Mouse (Mus musculus) intestine, embryonic 15.5 days (tissue): Measurements from ENCODE around the gene Gm10277. TPM values are rescaled to one million over a fixed set of nuclear protein-coding genes. Genes with fewer than 3 reads are reported as not detected.

ENCODE experiments used
- ATAC-seq: fragments of 200-750 bp; cut with Nextera tagmentation; 2 replicates; pipeline ENCODE4 v1.8.0; 2017; ENCODE audit warnings: moderate TSS enrichment, moderate library complexity
- H3K27ac ChIP-seq: fragments of 300-500 bp; sonication (generic); 2 replicates; pipeline ENCODE4 v1.5.1; 2015; ENCODE audit warnings: mild to moderate bottlenecking, inconsistent platforms
- H3K27me3 ChIP-seq: fragments of 300-500 bp; sonication (generic); replicated peaks from 2 replicates; pipeline ENCODE4 v1.6.1; 2015; ENCODE audit warnings: inconsistent platforms
- H3K36me3 ChIP-seq: fragments of 300-500 bp; sonication (generic); 2 replicates; pipeline ENCODE4 v1.6.1; 2015; ENCODE audit warnings: inconsistent platforms
- H3K4me1 ChIP-seq: fragments of 300-500 bp; sonication (generic); replicated peaks from 2 replicates; pipeline ENCODE4 v1.6.1; 2015; ENCODE audit warnings: inconsistent platforms
- H3K4me2 ChIP-seq: fragments of 300-500 bp; sonication (generic); replicated peaks from 2 replicates; pipeline ENCODE4 v1.6.1; 2015; ENCODE audit warnings: mild to moderate bottlenecking, inconsistent platforms
- H3K4me3 ChIP-seq: fragments of 300-500 bp; sonication (generic); replicated peaks from 2 replicates; pipeline ENCODE4 v1.5.1; 2015; ENCODE audit warnings: inconsistent platforms
- H3K9ac ChIP-seq: fragments of 300-500 bp; sonication (generic); 2 replicates; pipeline ENCODE4 v1.6.1; 2015; ENCODE audit warnings: inconsistent platforms
- H3K9me3 ChIP-seq: fragments of 300-500 bp; sonication (generic); 2 replicates; pipeline ENCODE4 v1.6.1; 2016; ENCODE audit warnings: inconsistent platforms
- WGBS: fragments of 180-500 bp; shearing (Covaris S2); methylation state at CpG from one replicate; pipeline ENCODE4 v1.1.7; 2015; 5-methylcytosine and 5-hydroxymethylcytosine counted together
- polyA plus RNA-seq: library from polyadenylated mRNA; unstranded; fragments of >200 nt; fragmentation: Nextera tagmentation; extraction: Ambion mirVana; gene quantifications from 2 replicates; pipeline ENCODE4 v1.2.1, GENCODE M21; 2015

Gm10277 gene
- polyA plus RNA-seq, 1 experiment from 2014 or later, result 0.93 TPM

DNA sequence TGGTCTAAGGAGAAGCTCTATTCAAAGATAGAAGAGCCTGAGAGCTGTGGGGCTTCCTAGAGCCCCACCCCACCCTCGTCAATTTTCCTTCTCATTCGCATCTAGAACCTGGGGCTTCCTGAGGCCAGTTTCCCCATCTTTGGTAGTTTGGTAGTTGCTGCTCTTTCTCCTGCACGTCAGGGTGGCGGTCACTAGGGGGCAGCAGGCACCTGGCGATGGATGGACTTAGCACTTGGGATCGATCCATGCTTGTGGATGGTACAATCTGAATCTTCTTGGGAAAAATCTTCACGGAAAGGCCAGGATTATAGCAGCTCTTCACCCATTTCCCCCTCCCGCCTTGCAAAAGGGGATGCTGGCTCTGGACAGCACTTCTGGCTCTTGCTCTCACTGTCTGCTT, 34.1 kb upstream of the Gm10277 start:
- no peaks in the 10 kb centered on the region for H3K27me3 ChIP-seq
- H3K4me2 ChIP-seq, result no peak overlapping the region
- peaks cover 22% of the 10 kb centered on the region for H3K36me3 ChIP-seq
- 26% methylated on average over 8 of the region's 8 CpGs for WGBS
- no peak overlapping the region for H3K27ac ChIP-seq
- ATAC-seq, result no peak
- no peak overlapping the region for H3K4me3 ChIP-seq
- no peak overlapping the region for H3K9ac ChIP-seq
- no peaks in the 10 kb centered on the region for H3K9me3 ChIP-seq
- H3K4me1 ChIP-seq, result no peaks in the 10 kb centered on the region; the same call in 1 of the 2 replicates

DNA sequence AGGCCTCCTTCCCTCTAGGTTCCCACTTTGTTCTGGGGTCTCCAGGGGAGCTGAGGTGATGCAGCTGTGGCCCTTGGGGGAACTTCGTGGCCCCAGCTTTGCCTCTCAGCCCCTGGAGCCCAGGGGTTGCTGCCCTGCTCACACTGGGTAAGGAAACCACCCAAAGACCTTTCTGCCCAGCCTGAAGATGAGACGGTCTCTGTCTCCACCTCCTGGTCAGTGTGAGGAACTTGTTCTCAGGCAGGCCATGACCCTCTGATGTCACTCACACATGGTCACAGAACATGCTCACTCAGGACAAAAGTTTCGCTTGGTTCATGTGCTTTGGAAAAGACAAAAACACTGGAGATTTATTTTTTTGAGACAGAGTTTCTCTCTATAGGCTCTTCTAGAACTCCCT, 28.5 kb upstream of the Gm10277 start:
- Histone ChIP-seq H3K4me1 (no peaks in the 10 kb centered on the region), H3K27ac (no peak overlapping the region), H3K4me2 (no peak overlapping the region), H3K4me3 (no peak overlapping the region), H3K9me3 (no peaks in the 10 kb centered on the region), H3K9ac (no peak overlapping the region), H3K36me3 (peaks cover 11% of the 10 kb centered on the region), H3K27me3 (no peaks in the 10 kb centered on the region)
- peak; percentile 67 for ATAC-seq
- WGBS, result 29% methylated on average over 3 of the region's 3 CpGs

DNA sequence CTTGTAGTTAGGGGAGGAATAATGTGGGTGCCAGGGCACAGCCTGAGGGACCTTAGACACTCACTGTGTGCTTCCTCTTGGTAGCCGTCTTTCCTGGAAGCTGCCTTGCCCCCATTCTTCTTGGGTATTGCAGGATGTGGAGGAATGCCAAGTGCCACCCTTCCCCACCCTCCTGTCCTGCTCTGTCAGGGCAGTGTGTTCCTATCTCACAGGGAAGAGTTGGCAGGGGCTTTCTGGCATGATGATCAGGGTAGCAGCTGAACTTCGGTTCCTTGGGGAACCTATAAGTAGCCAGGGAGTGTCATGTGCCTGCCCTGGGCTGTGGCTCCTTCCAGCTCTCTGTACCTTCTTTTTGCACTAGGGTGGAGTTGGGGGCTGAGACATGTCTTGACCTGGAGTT, 26.4 kb upstream of the Gm10277 start:
- H3K4me2 ChIP-seq, result no peak overlapping the region
- WGBS, result 63% methylated on average over 2 of the region's 2 CpGs
- H3K9ac ChIP-seq, result no peak overlapping the region
- H3K27me3 ChIP-seq, result no peaks in the 10 kb centered on the region
- no peak overlapping the region for H3K27ac ChIP-seq
- H3K4me1 ChIP-seq, result no peaks in the 10 kb centered on the region
- no peak for ATAC-seq
- H3K4me3 ChIP-seq, result no peak overlapping the region
- H3K36me3 ChIP-seq, result peaks cover 6% of the 10 kb centered on the region
- H3K9me3 ChIP-seq, result no peaks in the 10 kb centered on the region

DNA sequence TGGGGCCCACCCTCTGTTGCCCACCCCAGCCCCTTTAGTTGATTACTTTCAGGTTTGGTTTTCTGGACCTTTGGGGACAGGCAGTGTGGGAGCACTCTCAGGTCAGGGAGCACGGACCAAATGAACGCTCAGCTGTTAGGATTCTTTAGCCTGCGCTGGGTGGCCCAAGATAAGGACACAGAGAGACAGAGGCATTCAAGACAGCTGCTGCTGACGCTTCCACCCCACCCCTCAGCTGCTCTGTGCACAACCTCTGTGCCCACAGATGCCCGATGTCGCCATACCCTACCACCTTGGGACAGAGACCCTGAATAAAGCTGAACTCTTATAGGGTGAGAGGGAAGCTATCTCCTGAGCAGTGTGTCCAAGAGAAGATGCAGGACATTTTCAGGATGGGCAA, 22.5 kb upstream of the Gm10277 start:
- no peak overlapping the region for H3K9ac ChIP-seq

DNA sequence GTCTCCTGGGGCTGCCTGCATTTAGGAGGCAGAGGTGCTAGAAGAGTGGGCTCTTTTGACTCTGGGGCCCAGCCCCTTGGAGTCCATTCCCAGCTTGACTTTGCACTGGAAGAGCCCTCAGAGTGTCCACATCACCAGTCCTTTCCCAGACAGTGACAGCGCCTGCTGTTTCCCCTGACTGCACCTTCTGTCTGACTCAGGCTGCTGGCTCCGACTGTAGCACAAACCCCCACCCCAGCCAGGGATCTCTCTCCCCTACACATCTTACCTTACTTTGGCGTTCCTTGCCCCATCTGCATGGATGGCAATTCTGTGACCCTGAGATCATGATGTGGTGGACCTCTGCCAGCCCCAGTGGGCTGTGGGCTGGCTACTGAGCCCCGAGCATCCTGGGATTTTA, 21.7 kb upstream of the Gm10277 start:
- H3K9ac ChIP-seq, result no peak overlapping the region
- no peak overlapping the region for H3K4me2 ChIP-seq
- 0 out of 2 replicates have a peak, but pooled peaks cover 4% of the 10 kb centered on the region for H3K4me1 ChIP-seq
- 82% methylated on average over 4 of the region's 4 CpGs for WGBS
- no peaks in the 10 kb centered on the region for H3K9me3 ChIP-seq
- ATAC-seq, result no peak
- H3K36me3 ChIP-seq, result no peaks in the 10 kb centered on the region
- H3K4me3 ChIP-seq, result no peak overlapping the region
- no peak overlapping the region for H3K27ac ChIP-seq
- H3K27me3 ChIP-seq, result no peaks in the 10 kb centered on the region

More for the DNA sequence above, 22.5 kb upstream of the Gm10277 start:
- Histone ChIP-seq H3K4me1 (0 out of 2 replicates have a peak, but pooled peaks cover 4% of the 10 kb centered on the region), H3K36me3 (no peaks in the 10 kb centered on the region), H3K27me3 (no peaks in the 10 kb centered on the region), H3K4me2 (no peak overlapping the region), H3K4me3 (no peak overlapping the region), H3K9me3 (no peaks in the 10 kb centered on the region), H3K27ac (no peak overlapping the region)
- WGBS, result 91% methylated on average over 6 of the region's 6 CpGs
- ATAC-seq, result no peak

DNA sequence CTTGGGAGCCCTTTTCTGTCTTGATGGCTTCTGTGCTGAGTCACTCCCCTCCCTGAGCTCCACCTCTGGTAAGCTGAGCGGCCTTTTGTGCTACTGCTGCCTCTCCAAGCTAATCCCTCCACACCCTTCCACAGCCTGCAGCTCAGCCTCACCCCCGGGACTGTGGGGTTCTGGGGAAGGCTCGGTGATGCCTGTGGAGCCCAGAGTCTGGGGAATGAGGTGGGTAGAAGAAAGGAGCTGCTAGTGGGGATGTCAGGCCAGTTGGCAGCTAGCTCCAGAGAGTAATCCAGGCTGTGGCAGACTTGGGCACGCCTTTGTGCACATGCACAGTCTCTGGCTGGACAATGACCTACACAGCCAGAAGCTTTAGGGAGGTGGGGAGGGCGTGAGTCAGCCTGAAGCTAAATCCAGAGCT, 20.5 kb upstream of the Gm10277 start:
- no peak overlapping the region for H3K27ac ChIP-seq
- 0 out of 2 replicates have a peak, but pooled peaks cover 4% of the 10 kb centered on the region for H3K4me1 ChIP-seq
- no peaks in the 10 kb centered on the region for H3K9me3 ChIP-seq
- no peaks in the 10 kb centered on the region for H3K36me3 ChIP-seq
- ATAC-seq, result 0 out of 2 replicates have a peak, but pooled peaks have one; percentile 23
- 49% methylated on average over 5 of the region's 5 CpGs for WGBS
- no peak overlapping the region for H3K4me2 ChIP-seq
- H3K9ac ChIP-seq, result no peak overlapping the region
- H3K27me3 ChIP-seq, result no peaks in the 10 kb centered on the region
- no peak overlapping the region for H3K4me3 ChIP-seq

DNA sequence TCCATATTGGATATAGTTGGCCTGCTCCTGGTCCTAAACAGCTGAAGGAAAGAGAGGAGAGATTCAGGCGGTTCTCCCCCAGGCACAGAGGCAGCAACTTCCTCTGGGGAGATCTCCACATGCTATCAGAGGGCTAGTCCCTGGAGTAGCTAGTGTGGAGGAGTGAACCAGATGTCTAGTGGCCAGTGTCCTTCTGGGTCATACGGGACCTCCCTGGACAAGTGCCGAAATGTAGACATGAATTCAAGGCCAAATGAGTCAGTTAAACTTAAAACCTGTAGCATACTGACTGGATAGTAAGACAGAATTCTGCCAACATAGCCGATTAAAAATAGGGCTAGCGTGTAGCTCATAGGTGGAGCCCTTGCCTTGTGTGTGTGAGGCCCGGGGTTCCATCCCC, 19.3 kb upstream of the Gm10277 start:
- Histone ChIP-seq H3K27ac (no peak overlapping the region), H3K9ac (no peak overlapping the region), H3K27me3 (no peaks in the 10 kb centered on the region), H3K4me2 (no peak overlapping the region), H3K4me1 (0 out of 2 replicates have a peak, but pooled peaks cover 4% of the 10 kb centered on the region), H3K36me3 (no peaks in the 10 kb centered on the region), H3K9me3 (no peaks in the 10 kb centered on the region), H3K4me3 (no peak overlapping the region)
- 78% methylated on average over 6 of the region's 6 CpGs for WGBS
- no peak for ATAC-seq

DNA sequence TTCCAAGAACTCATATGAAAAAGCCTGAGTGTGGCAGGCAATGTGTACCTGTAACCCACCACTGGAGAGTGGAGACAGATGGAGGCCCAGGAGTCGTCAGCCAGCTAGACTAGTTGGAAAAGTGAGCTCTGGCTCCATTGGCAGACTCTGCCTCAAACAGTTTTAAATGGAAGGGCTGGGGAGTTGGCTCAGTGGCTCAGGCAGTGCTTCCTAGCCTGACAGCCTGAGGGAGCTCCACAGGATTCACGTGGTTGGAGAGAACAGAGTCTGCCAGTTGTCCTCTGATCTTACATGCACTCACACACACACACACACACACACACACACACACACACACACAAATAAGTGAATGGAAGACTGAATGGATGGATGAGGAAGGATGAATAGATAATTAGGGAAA, 18.7 kb upstream of the Gm10277 start:
- H3K27ac ChIP-seq, result no peak overlapping the region
- no peak overlapping the region for H3K4me3 ChIP-seq
- 25% methylated on average over 2 of the region's 2 CpGs for WGBS
- H3K27me3 ChIP-seq, result no peaks in the 10 kb centered on the region
- H3K9ac ChIP-seq, result no peak overlapping the region
- no peak overlapping the region for H3K4me2 ChIP-seq
- no peaks in the 10 kb centered on the region for H3K36me3 ChIP-seq
- ATAC-seq, result no peak
- no peaks in the 10 kb centered on the region for H3K9me3 ChIP-seq
- H3K4me1 ChIP-seq, result peaks cover 9% of the 10 kb centered on the region

DNA sequence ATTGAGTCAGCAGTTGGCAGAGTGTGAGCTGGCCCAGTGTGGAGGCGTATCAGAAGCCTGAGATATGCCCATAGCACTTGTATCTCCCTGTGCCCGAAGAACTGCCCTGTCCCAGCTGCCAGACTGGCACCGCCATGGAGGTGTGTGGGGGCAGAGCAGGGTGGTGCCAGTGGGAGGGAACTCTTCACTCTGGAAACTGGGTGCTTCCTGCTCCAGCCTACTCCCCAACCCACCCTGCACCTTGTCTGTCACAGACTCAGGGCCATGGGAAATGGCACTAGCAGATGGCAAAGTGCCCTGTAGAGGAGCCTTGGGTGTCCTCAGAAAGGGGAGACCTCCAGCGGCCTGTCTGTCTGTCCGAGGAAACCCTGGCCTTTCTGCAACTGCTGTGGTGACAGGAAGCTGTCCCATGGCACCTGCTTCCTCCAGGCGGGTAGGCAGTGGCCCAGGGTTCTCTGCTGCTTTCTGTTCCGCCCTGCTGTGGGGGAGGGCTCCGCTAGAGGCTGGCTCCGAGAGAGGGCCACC, 14.9 kb upstream of the Gm10277 start:
- ATAC-seq, result no peak
- Histone ChIP-seq H3K4me1 (peaks cover 17% of the 10 kb centered on the region), H3K27ac (0 out of 2 replicates have a peak overlapping the region, but pooled peaks have one; percentile 9), H3K4me2 (0 out of 2 replicates have a peak overlapping the region, but pooled peaks have one; percentile 11), H3K36me3 (no peaks in the 10 kb centered on the region), H3K9ac (no peak overlapping the region), H3K27me3 (no peaks in the 10 kb centered on the region), H3K4me3 (no peak overlapping the region), H3K9me3 (no peaks in the 10 kb centered on the region)
- 65% methylated on average over 9 of the region's 9 CpGs for WGBS

DNA sequence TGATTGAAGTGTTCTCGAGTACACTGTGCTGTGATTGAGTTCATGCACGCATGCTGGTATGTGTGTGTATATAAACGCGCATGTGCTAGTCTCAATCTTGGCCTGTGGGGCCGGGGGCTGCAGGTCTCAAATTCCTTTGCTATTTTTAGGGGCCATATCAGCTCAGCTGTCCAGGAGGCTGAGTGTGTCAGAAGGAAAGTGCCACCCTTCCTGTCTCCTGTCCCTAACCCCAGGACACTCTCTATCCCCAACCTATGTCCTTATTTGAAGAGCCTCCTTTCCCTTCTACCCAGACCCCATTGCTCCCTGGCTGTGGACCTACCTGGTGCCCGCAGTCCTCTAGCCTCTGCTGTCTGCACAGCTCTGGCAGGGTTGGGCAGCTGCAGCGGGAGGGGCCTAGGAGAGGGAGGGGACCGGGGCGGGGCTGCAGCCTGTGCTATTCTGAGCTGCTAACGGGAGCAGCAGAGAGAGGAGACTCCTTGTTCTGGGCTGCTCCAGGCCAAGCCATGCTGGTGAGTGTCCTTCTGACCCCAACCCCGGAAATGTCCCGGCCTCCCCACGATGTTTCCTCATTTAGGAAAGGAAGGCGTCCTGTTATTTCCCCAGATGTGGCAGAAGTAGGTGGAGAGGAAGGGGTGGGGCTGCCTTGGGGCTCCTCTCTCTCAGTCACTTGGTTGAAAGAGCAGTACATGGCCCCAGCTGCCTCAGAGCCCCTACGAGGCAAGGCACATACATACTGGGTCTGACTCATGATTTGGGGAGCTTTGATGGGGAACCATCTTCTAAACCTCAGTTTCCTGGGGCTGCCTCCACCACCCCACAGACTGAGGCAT, 13.5 kb upstream of the Gm10277 start:
- Histone ChIP-seq H3K4me3 (no peak overlapping the region; the same call in 1 of the 2 replicates), H3K36me3 (no peaks in the 10 kb centered on the region), H3K4me1 (peaks cover 17% of the 10 kb centered on the region), H3K27ac (peak overlapping the region; percentile 54; the same call in 1 of the 2 replicates), H3K9me3 (no peaks in the 10 kb centered on the region), H3K4me2 (peak overlapping the region; percentile 41), H3K27me3 (no peaks in the 10 kb centered on the region), H3K9ac (no peak overlapping the region)
- ATAC-seq, result peak; percentile 92
- 12% methylated on average over 15 of the region's 15 CpGs for WGBS

DNA sequence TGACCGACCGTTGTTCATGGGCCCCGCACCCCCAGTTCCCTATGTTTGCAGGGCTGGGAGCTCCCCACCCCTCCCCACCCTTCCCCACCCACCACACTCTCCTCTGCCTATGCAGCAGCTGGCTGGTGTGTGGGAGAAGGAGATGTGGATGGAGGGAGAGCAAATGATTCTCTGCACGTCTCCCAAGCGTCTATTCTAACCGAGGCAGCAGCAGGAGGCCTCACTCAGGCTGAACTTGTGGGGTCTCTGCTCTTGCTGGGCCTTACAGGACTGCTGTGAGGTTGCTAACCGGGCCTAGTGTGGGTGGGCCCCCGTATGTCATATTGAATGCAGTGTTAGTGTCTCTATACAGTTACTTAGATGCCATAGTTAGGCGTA, 12.9 kb upstream of the Gm10277 start:
- Histone ChIP-seq H3K9me3 (no peaks in the 10 kb centered on the region), H3K4me1 (peaks cover 17% of the 10 kb centered on the region), H3K27me3 (no peaks in the 10 kb centered on the region), H3K27ac (peak overlapping the region; percentile 54; the same call in 1 of the 2 replicates), H3K4me2 (peak overlapping the region; percentile 41; the same call in 1 of the 2 replicates), H3K9ac (no peak overlapping the region; the same call in 1 of the 2 replicates), H3K4me3 (no peak overlapping the region), H3K36me3 (no peaks in the 10 kb centered on the region)
- WGBS, result 56% methylated on average over 9 of the region's 9 CpGs
- no peak for ATAC-seq

DNA sequence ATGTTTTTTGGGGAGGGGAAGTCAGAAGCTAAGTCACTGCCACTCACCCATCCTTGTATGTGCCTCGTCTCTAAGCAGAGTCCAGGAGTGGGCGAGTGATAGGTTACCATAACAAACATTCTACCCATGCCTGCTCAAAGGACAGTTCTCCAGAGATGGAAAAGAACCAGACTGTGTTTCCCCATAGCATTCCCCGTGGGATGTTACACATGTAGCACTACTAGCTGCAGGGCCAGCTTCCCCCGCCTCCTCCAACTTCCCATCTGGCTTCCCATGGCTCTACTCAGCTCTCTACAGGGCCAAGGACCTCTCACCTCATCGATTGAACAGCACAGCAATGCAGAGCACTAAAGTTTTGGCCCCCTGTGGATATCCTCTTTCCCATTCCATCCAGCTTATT, 7.7 kb upstream of the Gm10277 start:
- Histone ChIP-seq H3K4me3 (no peak overlapping the region), H3K9ac (no peak overlapping the region), H3K4me2 (no peak overlapping the region), H3K36me3 (no peaks in the 10 kb centered on the region), H3K4me1 (peaks cover 24% of the 10 kb centered on the region), H3K9me3 (no peaks in the 10 kb centered on the region), H3K27me3 (no peaks in the 10 kb centered on the region), H3K27ac (no peak overlapping the region)
- WGBS, result 73% methylated on average over 5 of the region's 5 CpGs
- ATAC-seq, result no peak
